Mouse (Mus musculus): ENCODE measurements around the gene 4930579G24Rik.

GRCm38 (mm10) chr3:79591793-79592471 is 36.9 kb upstream of the 4930579G24Rik start:
- TF ChIP-seq CTCF (IDR thresholded peaks at IDR 0.05; ENCODE audit: control insufficient read depth, insufficient read depth, insufficient read length) (no peak), MYOD1 (IDR thresholded peaks at IDR 0.05; ENCODE audit: control insufficient read depth, insufficient read length, low read depth) (no peak), USF1 (IDR thresholded peaks at IDR 0.05; ENCODE audit: low read depth) (no peak)

Measured in C2C12 (cell line).